Mouse (Mus musculus) embryonic fibroblast, embryonic 13.5 days (primary cell): ENCODE data around the gene Ap3m1.

Source experiments
- CTCF ChIP-seq: IDR thresholded peaks from 2 replicates; pipeline ENCODE4 v1.5.1; 2011; ENCODE audit warnings: mild to moderate bottlenecking, control low read depth, low read length, moderate library complexity, borderline replicate concordance; ENCODE audit not compliant: insufficient read depth
- POLR2A ChIP-seq: IDR thresholded peaks from 2 replicates; pipeline ENCODE4 v1.6.1; 2011; ENCODE audit warnings: low read depth, mild to moderate bottlenecking, control low read depth, low read length, moderate library complexity

- TF ChIP-seq POLR2A (no peak), CTCF (no peak)
Measured at GRCm38 (mm10) chr14:21078511-21078910, 26.2 kb upstream of the Ap3m1 start.
